Mouse (Mus musculus): ENCODE results near the gene Gm3417. TPM values are rescaled to one million over a fixed set of nuclear protein-coding genes. Genes with fewer than 3 reads are reported as not detected.

Gene Gm3417
- polyA plus RNA-seq, 1 experiment from 2014 or later: not detected

DNA sequence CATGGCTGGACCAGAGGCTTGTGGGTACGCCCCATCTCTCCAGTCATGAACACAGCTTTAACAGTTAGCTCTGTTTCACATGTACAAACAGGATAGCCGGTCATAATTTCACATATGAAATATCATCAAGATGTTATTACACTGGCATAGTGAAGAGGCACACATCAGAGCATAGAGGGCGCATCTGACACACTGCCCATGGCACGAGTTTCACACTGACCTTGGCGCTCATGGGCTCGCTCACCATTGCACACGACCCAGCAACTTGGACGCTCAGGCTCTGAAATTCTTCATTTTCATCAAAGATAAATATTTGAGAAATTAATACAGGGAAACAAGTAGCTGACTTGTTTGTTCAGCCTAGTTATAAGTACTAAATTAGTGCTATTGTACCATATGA is 60.7 kb downstream of the Gm3417 start:
- no peak for ATAC-seq (ENCODE audit: borderline replicate concordance, extremely low read depth, low FRiP score, low TSS enrichment)
- WGBS: 81% methylated on average over 8 of the region's 8 CpGs
- Histone ChIP-seq H3K36me3 (no peaks in the 10 kb centered on the region), H3K27ac (no peak overlapping the region), H3K4me3 (no peak overlapping the region), H3K4me2 (no peak overlapping the region), H3K27me3 (peaks cover 6% of the 10 kb centered on the region; the same call in 1 of the 2 replicates), H3K9ac (no peak overlapping the region), H3K9me3 (no peaks in the 10 kb centered on the region), H3K4me1 (no peaks in the 10 kb centered on the region)

DNA sequence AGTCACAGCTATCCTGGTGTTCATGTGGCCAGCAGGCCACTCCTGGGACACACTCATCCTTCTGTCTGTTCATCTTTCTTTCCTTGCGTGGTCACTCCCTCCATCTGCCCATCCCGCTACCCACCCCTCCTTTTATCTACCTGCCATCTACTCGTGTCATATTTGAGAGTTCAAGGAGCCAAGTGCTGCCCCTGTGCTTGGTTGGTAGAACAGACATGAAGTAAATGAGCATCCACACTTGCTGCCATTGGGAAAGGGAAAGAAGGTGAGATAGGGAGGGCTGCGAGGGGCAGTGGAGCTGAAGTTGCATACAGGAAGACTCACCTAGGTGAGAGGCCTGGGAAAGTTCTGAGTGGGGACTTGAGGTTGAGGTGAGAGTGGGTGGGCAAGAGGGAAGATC is 64.2 kb downstream of the Gm3417 start:
- peaks cover 6% of the 10 kb centered on the region; the same call in 1 of the 2 replicates for H3K27me3 ChIP-seq
- no peak overlapping the region for H3K4me3 ChIP-seq
- no peak overlapping the region for H3K4me2 ChIP-seq
- no peaks in the 10 kb centered on the region for H3K9me3 ChIP-seq
- ATAC-seq (ENCODE audit: borderline replicate concordance, extremely low read depth, low FRiP score, low TSS enrichment): no peak
- H3K4me1 ChIP-seq: no peaks in the 10 kb centered on the region
- no peak overlapping the region for H3K27ac ChIP-seq
- no peak overlapping the region for H3K9ac ChIP-seq
- no peaks in the 10 kb centered on the region for H3K36me3 ChIP-seq
- WGBS: 73% methylated on average over 4 of the region's 4 CpGs

Other genes with a start within 250 kb of the Gm3417 start
- 8.2 and 8.6 TPM in 2 replicates for gene Wdr27, start 35.6 kb downstream of the Gm3417 start, polyA plus RNA-seq (2015; fragmentation: Nextera tagmentation; extraction: Ambion mirVana)
- gene 1600012H06Rik, start 35.6 kb downstream of the Gm3417 start, polyA plus RNA-seq (2015; fragmentation: Nextera tagmentation; extraction: Ambion mirVana): 35.6 and 38.2 TPM in 2 replicates
- gene Phf10, start 17.5 kb downstream of the Gm3417 start, polyA plus RNA-seq (2015; fragmentation: Nextera tagmentation; extraction: Ambion mirVana): 39.1 and 39.4 TPM in 2 replicates
- gene 9030025P20Rik, start 322 bp downstream of the Gm3417 start, polyA plus RNA-seq (2015; fragmentation: Nextera tagmentation; extraction: Ambion mirVana): 9.3 and 11.2 TPM in 2 replicates
- gene Gm3435, start 31.4 kb upstream of the Gm3417 start, polyA plus RNA-seq (2015; fragmentation: Nextera tagmentation; extraction: Ambion mirVana): 5.7 and 8.7 TPM in 2 replicates
- 69.2 and 85.6 TPM in 2 replicates for gene Ermard, start 62.4 kb upstream of the Gm3417 start, polyA plus RNA-seq (2015; fragmentation: Nextera tagmentation; extraction: Ambion mirVana)
- 0.53 and 1.2 TPM in 2 replicates for gene Tcte3, start 62.7 kb upstream of the Gm3417 start, polyA plus RNA-seq (2015; fragmentation: Nextera tagmentation; extraction: Ambion mirVana)
- gene Gm3448, start 62.7 kb upstream of the Gm3417 start, polyA plus RNA-seq (2015; fragmentation: Nextera tagmentation; extraction: Ambion mirVana): 3.3 and 3.7 TPM in 2 replicates

Measured in lung, embryonic 15.5 days (tissue).